17 mouse cellular contexts compared by ENCODE assay signal in genomic region chr3:101191298-101191986, GRCm38 (mm10).
DNase-seq lines count a peak whose midpoint lies in the region; ATAC-seq and TF ChIP-seq lines count a peak whose summit lies in the region.
"Had no signal": no experiment of that assay in that cellular context is flagged by ENCODE, and none has a peak within 500 bp of the region (broad histone marks: within the 10 kb centered on the region; RNA-seq: fewer than 3 reads in every experiment).

No protein-coding gene starts in this region.

- H3K4me3 ChIP-seq in forebrain, embryonic 13.5 days = no peak overlapping the region
- H3K4me3 ChIP-seq in forebrain, embryonic 11.5 days (ENCODE audit: low read depth, low read length) = no peak overlapping the region
- H3K4me3 ChIP-seq in midbrain, embryonic 14.5 days (replicated peaks; ENCODE audit: low read depth, low read length) = no peak overlapping the region
- H3K4me3 ChIP-seq in thymus, adult 2 months (ENCODE audit: control insufficient read depth, insufficient read depth, low read length) = no peak overlapping the region
- H3K4me3 ChIP-seq: embryonic facial prominence, embryonic 15.5 days; limb, embryonic 10.5 days; liver, embryonic 15.5 days; neural tube, embryonic 13.5 days; stomach, embryonic 15.5 days had no signal

- H3K4me1 ChIP-seq in forebrain, embryonic 13.5 days = peaks cover 22% of the 10 kb centered on the region
- no peaks in the 10 kb centered on the region for H3K4me1 ChIP-seq in forebrain, embryonic 11.5 days (replicated peaks; ENCODE audit: control insufficient read depth, insufficient read depth, low read length)
- H3K4me1 ChIP-seq in midbrain, embryonic 14.5 days (ENCODE audit: control insufficient read depth, insufficient read depth, low read length) = peaks cover 32% of the 10 kb centered on the region
- H3K4me1 ChIP-seq in thymus, adult 2 months (replicated peaks; ENCODE audit: control insufficient read depth, insufficient read depth, low read length) = no peaks in the 10 kb centered on the region
- H3K4me1 ChIP-seq: embryonic facial prominence, embryonic 15.5 days; liver, embryonic 15.5 days; stomach, embryonic 15.5 days had no signal

- TF ChIP-seq CTCF in thymus, adult 2 months (IDR thresholded peaks at IDR 0.05; ENCODE audit: borderline replicate concordance, control insufficient read depth, extremely low read depth, insufficient read depth, low read length, poor library complexity) = no peak

- H3K27me3 ChIP-seq in forebrain, embryonic 13.5 days = no peaks in the 10 kb centered on the region
- H3K27me3 ChIP-seq in forebrain, embryonic 11.5 days (ENCODE audit: control insufficient read depth, insufficient read depth, low read length) = no peaks in the 10 kb centered on the region
- H3K27me3 ChIP-seq in midbrain, embryonic 14.5 days (ENCODE audit: control insufficient read depth, insufficient read depth, low read length) = no peaks in the 10 kb centered on the region
- H3K27me3 ChIP-seq in thymus, adult 2 months (ENCODE audit: control insufficient read depth, insufficient read depth, low read length) = no peaks in the 10 kb centered on the region
- H3K27me3 ChIP-seq: embryonic facial prominence, embryonic 15.5 days; liver, embryonic 15.5 days; neural tube, embryonic 13.5 days; stomach, embryonic 15.5 days had no signal

- H3K9ac ChIP-seq in forebrain, embryonic 13.5 days = no peak overlapping the region
- H3K9ac ChIP-seq in forebrain, embryonic 11.5 days (ENCODE audit: low read length) = no peak overlapping the region
- H3K9ac ChIP-seq in midbrain, embryonic 14.5 days (replicated peaks; ENCODE audit: low read length) = no peak overlapping the region; the same call in 1 of the 2 replicates
- H3K9ac ChIP-seq: embryonic facial prominence, embryonic 15.5 days; liver, embryonic 15.5 days; neural tube, embryonic 13.5 days; stomach, embryonic 15.5 days had no signal

- 56% methylated on average over 7 of the region's 7 CpGs for WGBS in forebrain, embryonic 13.5 days
- WGBS in forebrain, embryonic 11.5 days = 71% methylated on average over 7 of the region's 7 CpGs
- 16% methylated on average over 7 of the region's 7 CpGs for WGBS in midbrain, embryonic 14.5 days
- WGBS in thymus, adult 2 months = 95% methylated on average over 7 of the region's 7 CpGs

- peak; percentile 55; the same call in 1 of the 2 replicates for ATAC-seq in forebrain, embryonic 13.5 days
- ATAC-seq in forebrain, embryonic 11.5 days (replicated peaks; ENCODE audit: low FRiP score) = no peak
- ATAC-seq in midbrain, embryonic 14.5 days (ENCODE audit: low FRiP score, low TSS enrichment) = peak; percentile 76

- intact Hi-C loops in heart, postnatal 14 days (cut with DNase I) = no loop called here

- H3K36me3 ChIP-seq in forebrain, embryonic 13.5 days (ENCODE audit: poor library complexity, severe bottlenecking) = no peaks in the 10 kb centered on the region
- H3K36me3 ChIP-seq in forebrain, embryonic 11.5 days (ENCODE audit: control insufficient read depth, insufficient read depth, low read length) = no peaks in the 10 kb centered on the region
- no peaks in the 10 kb centered on the region for H3K36me3 ChIP-seq in midbrain, embryonic 14.5 days (ENCODE audit: control insufficient read depth, insufficient read depth, low read length)
- H3K36me3 ChIP-seq in thymus, adult 2 months (ENCODE audit: control insufficient read depth, insufficient read depth, low read length) = no peaks in the 10 kb centered on the region
- H3K36me3 ChIP-seq: embryonic facial prominence, embryonic 15.5 days; limb, embryonic 10.5 days; liver, embryonic 15.5 days; neural tube, embryonic 13.5 days; stomach, embryonic 15.5 days had no signal

- no peak for TF ChIP-seq POLR2A in thymus, adult 2 months (IDR thresholded peaks at IDR 0.05; ENCODE audit: control insufficient read depth, extremely low read depth, insufficient read depth, low read length, poor library complexity)

- no peak overlapping the region for H3K4me2 ChIP-seq in forebrain, embryonic 13.5 days
- no peak overlapping the region for H3K4me2 ChIP-seq in forebrain, embryonic 11.5 days (ENCODE audit: low read depth, low read length, severe bottlenecking)
- no peak overlapping the region for H3K4me2 ChIP-seq in midbrain, embryonic 14.5 days (ENCODE audit: low read length)
- H3K4me2 ChIP-seq: embryonic facial prominence, embryonic 15.5 days; liver, embryonic 15.5 days; neural tube, embryonic 13.5 days; stomach, embryonic 15.5 days had no signal

- DNase-seq in forebrain, embryonic 11.5 days (ENCODE audit: low spot score) = no peak
- peak; percentile 44 for DNase-seq in brain, adult 2 months (ENCODE audit: low read depth, low spot score)
- DNase-seq in layer of hippocampus, adult 18-20 months (ENCODE audit: low spot score in 2 of 2) = peak; percentile 30 to 62
- peak; percentile 75 for DNase-seq in midbrain, embryonic 14.5 days
- no peak for DNase-seq in heart, postnatal 14 days
- DNase-seq in urinary bladder, postnatal 10 days (ENCODE audit: low spot score) = no peak
- no peak for DNase-seq in thymus, adult 2 months
- DNase-seq: adrenal gland, postnatal 10 days; kidney, adult 2 months; kidney, postnatal 4 days; thymus, postnatal 36 days had no signal

- no peak overlapping the region for H3K27ac ChIP-seq in forebrain, embryonic 13.5 days
- no peak overlapping the region for H3K27ac ChIP-seq in forebrain, embryonic 11.5 days (ENCODE audit: low read depth, low read length)
- 0 out of 2 replicates have a peak overlapping the region, but pooled peaks have one; percentile 45 for H3K27ac ChIP-seq in midbrain, embryonic 14.5 days (replicated peaks; ENCODE audit: low read depth, low read length)
- H3K27ac ChIP-seq in thymus, adult 2 months (ENCODE audit: control insufficient read depth, insufficient read depth, low read length) = no peak overlapping the region
- H3K27ac ChIP-seq: embryonic facial prominence, embryonic 15.5 days; limb, embryonic 10.5 days; liver, embryonic 15.5 days; neural tube, embryonic 13.5 days; stomach, embryonic 15.5 days had no signal

- H3K9me3 ChIP-seq in forebrain, embryonic 13.5 days (replicated peaks) = no peaks in the 10 kb centered on the region
- no peaks in the 10 kb centered on the region for H3K9me3 ChIP-seq in forebrain, embryonic 11.5 days (ENCODE audit: control insufficient read depth, low read length)
- H3K9me3 ChIP-seq in midbrain, embryonic 14.5 days (ENCODE audit: control insufficient read depth, low read length) = peaks cover 6% of the 10 kb centered on the region; the same call in 1 of the 2 replicates
- H3K9me3 ChIP-seq: embryonic facial prominence, embryonic 15.5 days; limb, embryonic 10.5 days; liver, embryonic 15.5 days; neural tube, embryonic 13.5 days; stomach, embryonic 15.5 days had no signal

Comparison
In these comparisons a context has a peak if more than half of its experiments do, and no peak if none do; other contexts are left out.
1. DNase-seq: peak in brain, adult 2 months (single experiment), layer of hippocampus, adult 18-20 months (2 of 2) and midbrain, embryonic 14.5 days (single experiment); none in forebrain, embryonic 11.5 days (single experiment), heart, postnatal 14 days (0 of 2), urinary bladder, postnatal 10 days (single experiment) and thymus, adult 2 months (single experiment).